Mouse (Mus musculus): ENCODE data around the gene Klk1b8.
"Not testable (repeated sequence)": the region's sequence is repeated elsewhere in the genome, so short reads cannot be mapped to it uniquely, and the experiment has no call there.

Gene Klk1b8

DNA sequence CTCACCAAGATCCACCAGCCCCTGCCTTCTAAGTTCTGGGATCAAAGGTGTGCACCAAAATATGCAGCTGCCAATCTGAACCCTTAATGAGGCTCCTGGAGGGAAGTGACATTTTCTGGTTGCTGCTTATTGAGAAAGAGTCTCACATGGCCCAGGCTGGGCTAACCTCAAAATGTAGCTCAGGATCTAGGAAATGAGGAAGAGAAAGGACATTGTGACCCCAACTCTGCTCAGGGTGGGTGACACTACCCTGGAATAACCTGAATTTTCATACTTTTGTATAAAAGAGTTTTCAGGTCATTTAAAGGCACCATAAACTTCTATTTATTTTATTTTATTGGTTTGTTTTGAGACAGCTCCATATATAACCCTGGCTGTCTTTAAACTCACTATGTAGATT, 35.2 kb downstream of the Klk1b8 start:
- no peak for ATAC-seq (ENCODE audit: insufficient number of reproducible peaks, low FRiP score, low TSS enrichment)

- ATAC-seq (ENCODE audit: insufficient number of reproducible peaks, low FRiP score, low TSS enrichment): not testable (repeated sequence)
These were observed 44.4 kb downstream of the Klk1b8 start for GRCm38 (mm10) chr7:43994821-43995220.

GRCm38 (mm10) chr7:43995577-43995976, 45.1 kb downstream of the Klk1b8 start, which contains the start of gene Klk1b11:
Gene Klk1b11 (plus strand): TSS chr7:43995877.
- ATAC-seq (ENCODE audit: insufficient number of reproducible peaks, low FRiP score, low TSS enrichment): not testable (repeated sequence)
